In the genomic region with DNA sequence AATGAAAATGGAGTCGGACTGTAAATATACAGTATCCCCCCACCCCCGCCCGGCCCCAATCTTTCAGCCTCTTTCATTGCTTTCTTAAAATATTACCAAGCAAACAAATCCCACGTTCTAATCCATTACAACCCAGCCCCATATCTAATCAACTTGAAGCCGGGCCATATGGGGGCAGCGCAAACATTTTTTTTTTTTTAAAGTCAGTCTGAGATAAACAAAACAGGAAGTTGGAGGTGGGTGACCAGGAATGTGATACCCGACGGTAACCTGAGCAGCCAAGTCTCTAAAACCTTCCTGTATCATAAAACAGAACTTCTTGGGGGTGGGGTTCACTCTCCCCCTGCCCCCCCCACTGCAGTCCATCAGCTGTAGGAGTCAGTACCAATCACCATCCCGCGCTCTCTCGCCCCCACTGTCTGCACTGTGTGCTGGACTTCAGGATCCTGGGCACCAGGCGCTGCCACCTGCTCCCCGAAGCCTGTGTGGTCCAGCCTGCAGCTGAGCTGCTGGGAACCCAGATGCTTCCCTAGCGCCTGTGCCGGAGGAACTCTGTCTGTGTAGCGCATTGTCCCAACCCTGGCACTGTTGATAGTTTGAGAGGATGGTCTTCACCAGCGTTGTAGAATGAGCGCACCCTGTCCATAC, we compare ENCODE assay signal across 10 mouse cellular contexts. TPM values are rescaled to one million over a fixed set of nuclear protein-coding genes. Genes with fewer than 3 reads are reported as not detected.
DNase-seq lines count a peak whose midpoint lies in the region; ATAC-seq and TF ChIP-seq lines count a peak whose summit lies in the region.
"Had no signal": no experiment of that assay in that cellular context is flagged by ENCODE, and none has a peak within 500 bp of the region (broad histone marks: within the 10 kb centered on the region; RNA-seq: fewer than 3 reads in every experiment).

No protein-coding gene starts in this region.

- ATAC-seq in intestine, embryonic 14.5 days (replicated peaks; ENCODE audit: low FRiP score, low TSS enrichment, low read depth), result no peak
- ATAC-seq in intestine, embryonic 16.5 days, result no peak
- no peak for ATAC-seq in hindbrain, embryonic 11.5 days (ENCODE audit: low FRiP score)
- ATAC-seq in midbrain, postnatal 0 days (ENCODE audit: low FRiP score), result 0 out of 2 replicates have a peak, but pooled peaks have one; percentile 31
- no peak for ATAC-seq in frontal cortex, adult (ENCODE audit: low TSS enrichment)
- ATAC-seq in liver, embryonic 11.5 days (replicated peaks; ENCODE audit: low FRiP score), result no peak

- 0 out of 2 replicates have a peak, but pooled peaks cover 8% of the 10 kb centered on the region for H3K4me1 ChIP-seq in intestine, embryonic 14.5 days (replicated peaks; ENCODE audit: control insufficient read depth, insufficient read depth, low read length)
- H3K4me1 ChIP-seq in intestine, embryonic 16.5 days (ENCODE audit: control insufficient read depth, insufficient read depth, low read length), result no peaks in the 10 kb centered on the region
- H3K4me1 ChIP-seq in hindbrain, embryonic 11.5 days (replicated peaks; ENCODE audit: control insufficient read depth, insufficient read depth, low read length), result no peaks in the 10 kb centered on the region
- peaks cover 4% of the 10 kb centered on the region; the same call in 1 of the 2 replicates for H3K4me1 ChIP-seq in midbrain, postnatal 0 days (ENCODE audit: insufficient read depth, low read length)
- H3K4me1 ChIP-seq in liver, embryonic 11.5 days (replicated peaks; ENCODE audit: control insufficient read depth, insufficient read depth, low read length), result no peaks in the 10 kb centered on the region

- no peak for DNase-seq in intestine, embryonic 14.5 days (ENCODE audit: low spot score)
- peak; percentile 27 for DNase-seq in embryo, embryonic 10.5 days (ENCODE audit: low spot score)
- peak; percentile 28 for DNase-seq in hindbrain, embryonic 11.5 days (ENCODE audit: low spot score)
- peak; percentile 37 for DNase-seq in midbrain, postnatal 0 days (ENCODE audit: low spot score)
- DNase-seq in liver, embryonic 11.5 days (ENCODE audit: low spot score), result no peak
- DNase-seq in right cerebral cortex, postnatal 14 days, result no peak
- DNase-seq: lung, postnatal 36 days had no signal

- H3K36me3 ChIP-seq in intestine, embryonic 14.5 days (ENCODE audit: control insufficient read depth, insufficient read depth, low read length), result no peaks in the 10 kb centered on the region
- H3K36me3 ChIP-seq in intestine, embryonic 16.5 days (ENCODE audit: control insufficient read depth, insufficient read depth, low read length), result no peaks in the 10 kb centered on the region
- no peaks in the 10 kb centered on the region for H3K36me3 ChIP-seq in hindbrain, embryonic 11.5 days (ENCODE audit: control insufficient read depth, insufficient read depth, low read length)
- no peaks in the 10 kb centered on the region for H3K36me3 ChIP-seq in midbrain, postnatal 0 days (ENCODE audit: insufficient read depth, low read length)
- H3K36me3 ChIP-seq in liver, embryonic 11.5 days (ENCODE audit: control insufficient read depth, insufficient read depth, low read length), result no peaks in the 10 kb centered on the region

- no peak overlapping the region for H3K27ac ChIP-seq in intestine, embryonic 14.5 days (ENCODE audit: low read depth)
- no peak overlapping the region for H3K27ac ChIP-seq in intestine, embryonic 16.5 days (ENCODE audit: low read length)
- H3K27ac ChIP-seq in hindbrain, embryonic 11.5 days (ENCODE audit: low read depth, low read length), result no peak overlapping the region
- H3K27ac ChIP-seq in midbrain, postnatal 0 days (ENCODE audit: low read depth, low read length), result no peak overlapping the region
- H3K27ac ChIP-seq in liver, embryonic 11.5 days (ENCODE audit: low read depth, low read length), result no peak overlapping the region

- 42% methylated on average over 18 of the region's 18 CpGs for WGBS in intestine, embryonic 14.5 days
- WGBS in intestine, embryonic 16.5 days, result 36% methylated on average over 18 of the region's 18 CpGs
- 56% methylated on average over 18 of the region's 18 CpGs for WGBS in hindbrain, embryonic 11.5 days
- 22% methylated on average over 18 of the region's 18 CpGs for WGBS in midbrain, postnatal 0 days
- WGBS in liver, embryonic 11.5 days, result 46% methylated on average over 18 of the region's 18 CpGs

- H3K4me3 ChIP-seq in intestine, embryonic 14.5 days (ENCODE audit: low read depth, low read length), result no peak overlapping the region
- H3K4me3 ChIP-seq in intestine, embryonic 16.5 days (ENCODE audit: low read length), result no peak overlapping the region
- H3K4me3 ChIP-seq in hindbrain, embryonic 11.5 days (ENCODE audit: low read depth, low read length), result no peak overlapping the region
- peak overlapping the region; percentile 8; the same call in 1 of the 2 replicates for H3K4me3 ChIP-seq in midbrain, postnatal 0 days (ENCODE audit: low read depth, low read length)
- no peak overlapping the region for H3K4me3 ChIP-seq in liver, embryonic 11.5 days (ENCODE audit: low read depth, low read length)

- H3K4me2 ChIP-seq in intestine, embryonic 14.5 days (ENCODE audit: low read length), result peak overlapping the region; percentile 6
- H3K4me2 ChIP-seq in intestine, embryonic 16.5 days (ENCODE audit: low read depth, low read length), result no peak overlapping the region
- no peak overlapping the region for H3K4me2 ChIP-seq in hindbrain, embryonic 11.5 days (replicated peaks; ENCODE audit: low read depth, low read length)
- peak overlapping the region; percentile 32; the same call in 1 of the 2 replicates for H3K4me2 ChIP-seq in midbrain, postnatal 0 days (ENCODE audit: low read depth, low read length, poor library complexity, severe bottlenecking)
- no peak overlapping the region for H3K4me2 ChIP-seq in liver, embryonic 11.5 days

- H3K27me3 ChIP-seq in intestine, embryonic 14.5 days (replicated peaks; ENCODE audit: control insufficient read depth, insufficient read depth, low read length), result 0 out of 2 replicates have a peak, but pooled peaks cover 12% of the 10 kb centered on the region
- peaks cover 7% of the 10 kb centered on the region for H3K27me3 ChIP-seq in intestine, embryonic 16.5 days (replicated peaks; ENCODE audit: control insufficient read depth, insufficient read depth, low read length)
- H3K27me3 ChIP-seq in hindbrain, embryonic 11.5 days (ENCODE audit: control insufficient read depth, insufficient read depth, low read length), result peaks cover 4% of the 10 kb centered on the region; the same call in 1 of the 2 replicates
- peaks cover 19% of the 10 kb centered on the region for H3K27me3 ChIP-seq in midbrain, postnatal 0 days (ENCODE audit: insufficient read depth, low read length)
- peaks cover 8% of the 10 kb centered on the region for H3K27me3 ChIP-seq in liver, embryonic 11.5 days (replicated peaks; ENCODE audit: control insufficient read depth, insufficient read depth, low read length)

- no peak overlapping the region for H3K9ac ChIP-seq in intestine, embryonic 14.5 days (ENCODE audit: low read length)
- H3K9ac ChIP-seq in intestine, embryonic 16.5 days (ENCODE audit: low read depth, low read length), result no peak overlapping the region
- no peak overlapping the region for H3K9ac ChIP-seq in hindbrain, embryonic 11.5 days (ENCODE audit: low read depth, low read length)
- H3K9ac ChIP-seq in midbrain, postnatal 0 days (replicated peaks; ENCODE audit: low read length, poor library complexity, severe bottlenecking), result no peak overlapping the region
- no peak overlapping the region for H3K9ac ChIP-seq in liver, embryonic 11.5 days (ENCODE audit: low read depth, low read length)

- TF ChIP-seq CTCF in midbrain, postnatal 0 days (IDR thresholded peaks at IDR 0.05), result no peak

- H3K9me3 ChIP-seq in intestine, embryonic 14.5 days (ENCODE audit: control insufficient read depth, low read length), result no peaks in the 10 kb centered on the region
- H3K9me3 ChIP-seq in intestine, embryonic 16.5 days (ENCODE audit: control insufficient read depth, low read length), result no peaks in the 10 kb centered on the region
- no peaks in the 10 kb centered on the region for H3K9me3 ChIP-seq in hindbrain, embryonic 11.5 days (ENCODE audit: control insufficient read depth, low read length)
- H3K9me3 ChIP-seq in midbrain, postnatal 0 days (ENCODE audit: low read length), result no peaks in the 10 kb centered on the region
- no peaks in the 10 kb centered on the region for H3K9me3 ChIP-seq in liver, embryonic 11.5 days (ENCODE audit: control insufficient read depth, low read length)

RNA-seq across cellular contexts. Expression of gene Cldn14, which starts 32.6 kb away (rescaled TPM):
- 0.14 TPM in 1 of 2 replicates, not detected in the other for polyA plus RNA-seq in intestine, embryonic 14.5 days (2014; fragmentation: Nextera tagmentation; extraction: Ambion mirVana)
- polyA plus RNA-seq in intestine, embryonic 16.5 days (2015; fragmentation: Nextera tagmentation; extraction: Ambion mirVana), result 0.58 and 0.61 TPM in 2 replicates
- polyA plus RNA-seq in hindbrain, embryonic 11.5 days (2014; fragmentation: Nextera tagmentation; extraction: Ambion mirVana), result not detected in 2 replicates
- 0.76 TPM in 1 of 2 replicates, not detected in the other for total RNA-seq in midbrain, postnatal 0 days (2014; rRNA removed)
- 0.12 TPM in 1 of 2 replicates, not detected in the other for polyA plus RNA-seq in midbrain, postnatal 0 days (2015; fragmentation: Nextera tagmentation; extraction: Ambion mirVana)
- polyA plus RNA-seq in liver, embryonic 11.5 days (2014; fragmentation: Nextera tagmentation; extraction: Ambion mirVana), result 0.14 TPM in 1 of 2 replicates, not detected in the other
- total RNA-seq: gastrocnemius, adult 18-20 months had no signal

RNA-seq across cellular contexts. Expression of gene Sim2, which starts 43.5 kb away (rescaled TPM):
- not detected in 2 replicates for polyA plus RNA-seq in intestine, embryonic 14.5 days (2014; fragmentation: Nextera tagmentation; extraction: Ambion mirVana)
- polyA plus RNA-seq in intestine, embryonic 16.5 days (2015; fragmentation: Nextera tagmentation; extraction: Ambion mirVana), result not detected in 2 replicates
- polyA plus RNA-seq in hindbrain, embryonic 11.5 days (2014; fragmentation: Nextera tagmentation; extraction: Ambion mirVana), result 0.35 and 0.39 TPM in 2 replicates
- total RNA-seq in midbrain, postnatal 0 days (2014; rRNA removed), result not detected in 2 replicates
- polyA plus RNA-seq in midbrain, postnatal 0 days (2015; fragmentation: Nextera tagmentation; extraction: Ambion mirVana), result 0.05 and 0.10 TPM in 2 replicates
- polyA plus RNA-seq in liver, embryonic 11.5 days (2014; fragmentation: Nextera tagmentation; extraction: Ambion mirVana), result 0.04 and 0.15 TPM in 2 replicates

Comparison
In these comparisons a context has a peak if more than half of its experiments do, and no peak if none do; other contexts are left out.
1. H3K4me2 ChIP-seq: peak in intestine, embryonic 14.5 days (single experiment) and midbrain, postnatal 0 days (single experiment); none in intestine, embryonic 16.5 days (single experiment), hindbrain, embryonic 11.5 days (single experiment) and liver, embryonic 11.5 days (single experiment).
2. DNase-seq: peak in embryo, embryonic 10.5 days (single experiment), hindbrain, embryonic 11.5 days (single experiment) and midbrain, postnatal 0 days (single experiment); none in intestine, embryonic 14.5 days (single experiment), liver, embryonic 11.5 days (single experiment) and right cerebral cortex, postnatal 14 days (single experiment).